Mouse (Mus musculus): ENCODE data around the gene Slc17a8.
"Not testable (repeated sequence)": the region's sequence is repeated elsewhere in the genome, so short reads cannot be mapped to it uniquely, and the experiment has no call there.

Gene Slc17a8

DNA sequence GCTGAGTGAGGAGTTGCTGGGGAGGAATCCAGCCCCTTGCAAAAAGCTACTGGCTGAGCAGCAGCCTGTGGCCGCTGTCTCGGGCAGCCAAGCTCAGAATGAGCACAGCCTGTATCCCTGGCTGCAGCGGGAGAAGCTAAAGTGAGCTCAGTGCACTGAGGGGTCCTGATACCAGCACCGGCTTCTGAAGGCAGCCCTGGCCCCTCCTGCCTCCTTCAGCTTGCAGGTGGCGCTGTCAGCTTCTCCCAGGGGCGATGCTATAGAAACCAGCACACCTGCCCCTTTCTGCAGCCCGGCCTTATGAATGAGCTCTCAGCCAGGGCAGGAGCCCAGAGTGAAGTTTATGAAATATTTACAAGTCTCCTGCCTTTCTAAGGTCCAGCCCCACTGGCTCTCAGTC, at the start of gene Slc17a8:
Slc17a8 (minus strand) TSS at position 125 of the 400 bp plus-strand sequence.
- in situ Hi-C loops (cut with MboI, MseI) = no loop called here

DNA sequence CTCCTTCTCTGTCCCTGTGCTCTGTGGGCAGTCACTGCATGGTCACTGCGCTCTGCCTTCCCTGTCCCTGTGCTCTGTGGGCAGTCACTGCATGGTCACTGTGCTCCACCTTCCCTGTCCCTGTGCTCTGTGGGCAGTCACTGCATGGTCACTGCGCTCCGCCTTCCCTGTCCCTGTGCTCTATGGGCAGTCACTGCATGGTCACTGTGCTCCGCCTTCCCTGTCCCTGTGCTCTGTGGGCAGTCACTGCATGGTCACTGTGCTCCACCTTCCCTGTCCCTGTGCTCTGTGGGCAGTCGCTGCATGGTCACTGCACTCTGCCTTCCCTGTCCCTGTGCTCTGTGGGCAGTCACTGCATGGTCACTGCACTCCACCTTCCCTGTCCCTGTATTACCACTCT, 49.3 kb upstream of the Slc17a8 start:
- in situ Hi-C loops (cut with MboI, MseI) = not testable (repeated sequence)

DNA sequence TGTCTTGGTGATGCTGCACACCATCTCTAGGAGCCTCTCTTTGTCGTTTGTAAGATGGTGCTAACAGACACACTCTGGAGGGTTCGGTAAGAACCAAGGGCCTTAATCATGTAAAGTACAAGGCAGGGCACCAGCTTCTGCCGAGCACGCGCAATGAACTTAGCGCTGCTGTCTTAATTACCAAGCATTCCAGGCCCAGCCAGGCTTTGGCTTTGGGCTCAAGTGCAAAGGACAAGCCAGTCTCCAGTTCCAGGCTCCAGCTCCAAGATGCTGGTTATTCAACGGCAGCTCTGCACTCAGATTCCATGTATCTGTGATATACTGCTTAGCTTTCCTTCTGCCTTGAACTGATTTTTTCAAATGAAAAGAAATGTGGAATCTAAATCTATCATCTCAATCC, 46.5 kb upstream of the Slc17a8 start:
- in situ Hi-C loops (cut with MboI, MseI) = no loop called here

DNA sequence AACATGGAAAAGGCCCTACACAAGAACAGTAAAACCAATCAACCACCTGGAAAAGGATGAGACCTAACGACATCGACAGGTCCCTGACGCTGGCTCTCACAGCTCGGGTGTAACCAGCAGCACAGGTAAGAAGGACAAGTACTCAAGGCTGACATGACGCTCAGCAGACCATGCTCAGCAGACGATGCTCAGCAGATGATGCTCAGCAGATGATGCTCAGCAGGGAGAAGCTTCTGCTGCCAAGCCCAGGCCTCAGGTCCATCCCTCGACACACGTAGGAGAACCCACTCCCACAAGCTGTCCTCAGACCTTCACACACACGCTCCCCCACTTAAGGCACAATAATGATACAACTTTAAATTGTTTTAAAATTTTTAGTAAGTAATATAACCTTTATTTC, 44.6 kb upstream of the Slc17a8 start:
- in situ Hi-C loops (cut with MboI, MseI) = no loop called here

DNA sequence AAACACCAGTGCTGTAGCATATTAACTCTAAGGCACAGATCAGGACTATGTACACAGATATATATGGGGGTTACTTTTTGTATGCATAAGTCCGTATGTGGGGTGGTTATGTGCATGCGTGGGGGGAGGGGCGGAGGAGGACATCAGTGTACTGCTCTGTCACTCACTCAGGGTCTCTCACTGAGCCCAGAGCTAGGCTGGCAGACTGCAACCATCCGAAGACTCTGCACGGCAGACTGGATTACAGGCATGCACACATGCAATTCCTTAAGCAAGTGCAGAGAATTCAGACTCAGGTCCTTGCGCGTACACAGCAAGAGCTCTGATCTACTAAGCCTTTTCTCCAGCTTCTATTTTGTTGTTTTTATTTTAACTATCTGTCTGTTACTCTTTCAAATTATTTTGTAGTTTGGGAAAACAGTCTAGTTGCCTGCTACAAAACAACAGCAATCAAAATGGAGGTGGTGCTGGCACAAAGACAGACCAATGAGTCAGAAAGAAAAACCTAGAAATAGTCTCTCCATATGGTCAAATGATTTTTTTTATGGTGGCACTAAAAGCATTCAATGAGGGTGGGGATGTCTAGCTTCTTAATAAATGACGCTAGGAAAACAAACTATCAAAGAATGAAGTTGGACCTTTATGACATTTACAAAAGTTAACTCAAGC, 44.1 kb upstream of the Slc17a8 start:
- in situ Hi-C loops (cut with MboI, MseI) = no loop called here

DNA sequence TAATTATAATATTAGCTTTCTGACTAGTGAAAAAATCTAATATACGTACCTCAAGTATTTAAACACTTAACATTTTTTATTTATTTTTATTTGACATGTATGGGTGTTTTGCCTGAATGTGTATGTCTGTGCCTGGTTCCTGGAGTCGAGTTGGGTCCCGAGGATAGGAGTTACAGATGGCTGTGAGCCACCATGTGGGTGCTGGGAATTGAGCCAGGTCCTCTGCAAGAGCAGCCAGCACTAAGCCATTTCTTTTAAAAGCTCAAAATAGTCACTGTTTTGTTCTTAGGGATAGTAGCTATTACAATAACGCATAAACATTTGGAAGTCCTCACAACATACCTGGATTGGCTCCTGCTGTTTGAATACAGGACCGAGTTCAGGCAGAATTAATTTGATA, 35.3 kb upstream of the Slc17a8 start:
- in situ Hi-C loops (cut with MboI, MseI) = no loop called here

DNA sequence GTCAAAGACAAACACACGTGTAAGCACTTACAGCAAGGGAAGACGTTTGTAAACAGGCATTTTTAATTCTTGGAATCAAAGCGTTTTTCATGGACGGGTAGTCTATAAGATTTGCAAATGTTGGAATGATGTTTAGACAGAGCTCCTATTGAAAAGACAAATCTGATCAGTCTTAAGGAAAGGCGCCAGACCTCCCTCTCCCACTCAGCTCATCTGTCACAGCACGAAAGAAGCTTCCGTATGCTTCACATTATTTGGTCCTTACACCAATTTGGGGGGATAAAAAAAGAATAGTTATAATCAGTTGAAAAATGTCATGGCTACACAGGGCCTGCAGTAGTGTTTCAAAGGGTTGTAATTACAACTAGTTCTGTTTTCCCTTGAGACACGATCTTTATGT, 31.9 kb upstream of the Slc17a8 start:
- in situ Hi-C loops (cut with MboI, MseI) = no loop called here

DNA sequence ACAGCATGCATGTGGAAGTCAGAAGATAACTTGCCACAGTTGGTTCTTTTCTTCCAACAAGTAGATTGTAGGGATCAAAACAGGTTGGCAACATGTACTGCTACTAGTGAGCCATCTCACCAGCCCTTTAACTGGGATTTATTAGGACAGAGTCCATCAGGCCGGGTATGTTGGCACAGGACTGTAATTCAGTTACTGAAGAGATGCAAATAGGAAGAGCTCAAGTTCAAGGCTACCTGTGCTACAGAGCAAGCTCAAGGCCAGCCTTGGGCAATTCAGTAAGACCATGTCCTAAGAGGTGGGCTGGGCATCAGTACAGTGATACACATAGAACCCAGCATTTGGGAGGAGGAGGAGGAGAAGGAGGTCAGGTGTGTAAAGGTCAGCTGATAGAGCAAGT, 30.6 kb upstream of the Slc17a8 start:
- in situ Hi-C loops (cut with MboI, MseI) = no loop called here

DNA sequence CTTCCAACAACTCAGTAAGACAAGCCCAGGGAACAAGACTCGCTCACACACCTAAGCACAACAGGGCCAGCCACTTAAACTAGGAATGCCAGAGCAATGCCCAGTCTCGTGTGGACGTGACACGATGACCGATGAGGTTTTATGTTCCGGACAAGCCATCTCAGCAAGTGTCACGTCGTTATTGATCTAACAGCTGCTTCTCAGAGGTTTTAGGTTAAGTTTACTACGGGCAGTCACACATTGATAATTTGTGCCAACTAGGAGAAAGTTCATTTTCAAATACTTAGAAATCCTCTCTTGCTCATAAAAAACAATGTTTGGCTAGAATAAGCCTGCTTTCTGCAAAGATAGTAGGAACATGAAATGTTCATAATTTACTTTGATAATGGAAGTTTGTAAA, 25.9 kb upstream of the Slc17a8 start:
- in situ Hi-C loops (cut with MboI, MseI) = no loop called here

DNA sequence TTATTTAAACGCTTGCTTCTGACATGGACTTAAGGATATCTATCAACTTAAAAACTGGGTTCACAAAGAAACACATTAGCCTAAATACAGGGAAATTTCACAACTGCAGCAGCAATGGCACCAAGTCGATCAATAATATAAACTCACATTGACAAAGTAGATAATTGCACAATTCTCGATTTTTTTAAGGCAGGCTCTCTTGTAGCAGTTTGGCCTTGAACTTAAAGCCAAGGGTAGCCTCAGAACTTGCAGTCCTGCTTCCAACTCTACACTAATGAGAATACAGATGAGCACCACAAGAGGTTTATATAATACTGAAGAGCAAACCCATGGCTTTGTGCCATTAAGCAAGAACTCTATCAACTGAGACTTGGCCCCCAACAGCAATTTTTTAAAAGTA, 15.9 kb upstream of the Slc17a8 start:
- in situ Hi-C loops (cut with MboI, MseI) = no loop called here

DNA sequence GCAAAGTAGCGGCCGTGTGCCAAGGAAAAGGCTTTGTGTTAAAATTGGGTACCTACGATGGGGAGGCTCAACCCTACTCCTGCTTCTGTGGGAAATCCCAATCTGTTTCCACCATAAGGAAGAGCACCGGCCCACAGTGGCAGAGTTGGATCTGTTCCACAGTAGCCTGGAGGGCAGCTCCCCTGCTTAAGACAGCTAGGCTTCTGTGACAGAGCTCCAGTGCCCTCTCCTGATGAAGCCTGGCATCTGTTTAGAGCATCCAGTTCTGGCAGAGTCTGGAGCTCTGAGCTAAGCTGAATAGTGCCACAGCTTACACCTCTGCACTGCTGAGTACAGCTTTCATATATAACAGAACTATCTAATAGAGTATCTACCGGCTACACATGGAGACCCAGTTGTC, 14.0 kb upstream of the Slc17a8 start:
- in situ Hi-C loops (cut with MboI, MseI) = no loop called here

DNA sequence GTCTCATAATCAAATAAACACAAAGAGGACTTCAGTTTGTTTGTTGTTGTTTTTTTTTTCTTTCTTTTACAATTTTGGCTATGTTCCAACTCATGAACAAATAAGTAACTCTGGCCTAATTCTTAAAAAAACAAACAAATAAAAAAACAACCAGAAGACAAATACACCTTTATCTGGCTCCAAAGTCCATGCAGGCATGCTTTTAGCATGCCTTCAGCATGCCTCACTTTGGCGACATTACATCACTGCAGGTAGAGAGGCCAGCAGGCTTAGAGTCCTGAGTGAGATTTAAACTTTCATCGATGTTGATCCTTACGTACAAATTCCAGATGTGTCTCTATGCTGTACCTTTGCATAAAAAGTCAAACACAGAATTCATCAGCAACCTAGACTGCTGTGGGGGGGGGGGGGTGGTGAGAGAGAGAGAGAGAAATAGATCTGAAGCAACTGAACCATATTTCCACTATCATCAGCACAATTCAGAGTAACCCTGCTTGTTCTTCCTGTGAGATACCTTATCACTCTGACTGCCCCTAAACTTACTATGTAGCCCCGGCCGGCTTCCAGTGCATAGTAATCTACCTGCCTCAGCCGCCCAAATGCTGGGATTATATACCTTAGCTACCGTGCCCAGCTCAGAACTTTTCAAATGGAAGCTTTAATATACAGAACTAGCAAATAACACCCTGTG, 12.8 kb upstream of the Slc17a8 start:
- in situ Hi-C loops (cut with MboI, MseI) = loop anchor here (5.0 kb wide), 3 partner anchors 172 to 892 kb away; no protein-coding TSS in a partner anchor

DNA sequence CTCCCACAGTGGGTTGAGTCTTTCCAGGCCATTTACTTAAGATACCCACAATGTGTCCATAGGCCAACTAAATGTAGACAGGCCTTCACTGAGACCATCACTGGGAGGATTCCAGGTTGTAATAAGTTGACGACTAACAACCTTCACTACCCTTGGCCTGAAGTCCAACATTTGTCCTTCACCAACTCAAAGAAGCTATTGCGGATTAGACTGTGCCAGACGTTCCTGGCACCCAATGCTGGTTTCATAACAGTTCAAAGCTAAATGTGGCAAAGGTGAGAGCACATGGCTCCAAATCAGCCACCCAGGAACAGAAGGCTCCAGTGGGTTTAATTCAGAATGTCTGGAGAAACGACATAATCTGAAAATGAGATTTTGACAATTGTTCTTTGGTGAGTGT, 12.1 kb upstream of the Slc17a8 start:
- in situ Hi-C loops (cut with MboI, MseI) = loop anchor here (5.0 kb wide), 3 partner anchors 171 to 891 kb away; no protein-coding TSS in a partner anchor

DNA sequence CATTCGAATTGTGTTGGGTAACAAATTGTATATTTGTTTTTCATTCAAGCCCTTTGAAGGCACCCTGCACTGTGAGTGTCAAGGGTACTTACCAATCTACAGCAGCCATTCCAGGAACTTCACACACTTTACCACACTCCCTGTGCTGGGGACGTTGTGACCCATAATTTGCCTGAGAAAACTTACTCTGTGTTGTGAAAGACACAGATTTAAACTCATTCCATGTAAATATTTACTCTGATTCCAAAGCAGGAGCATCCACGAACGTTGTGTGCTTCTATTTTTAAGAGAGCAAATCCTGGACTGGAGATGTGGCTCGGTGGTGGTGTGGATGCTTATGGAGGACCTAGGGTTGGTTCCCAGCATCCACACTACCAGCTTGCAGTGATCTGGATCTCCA, 10.8 kb upstream of the Slc17a8 start:
- in situ Hi-C loops (cut with MboI, MseI) = loop anchor here (5.0 kb wide), 3 partner anchors 170 to 890 kb away; no protein-coding TSS in a partner anchor

DNA sequence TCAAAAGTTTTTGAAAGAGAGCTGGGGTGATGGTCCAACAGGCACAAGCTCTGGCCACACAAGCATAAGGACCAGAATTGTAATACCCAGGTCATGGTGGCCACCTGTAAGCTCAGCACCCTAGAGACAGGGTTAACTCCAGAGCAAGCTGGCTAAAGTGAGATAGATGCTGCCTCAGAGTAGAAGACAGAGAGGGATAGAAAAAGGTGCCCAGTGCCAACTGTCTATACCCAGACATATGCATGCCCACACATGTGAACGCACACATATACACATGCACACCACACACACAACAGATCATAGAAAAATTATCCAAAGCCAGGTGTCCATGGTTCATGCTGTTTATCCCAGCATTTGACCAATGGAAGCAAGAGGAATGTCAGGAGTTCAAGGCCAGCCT, 9.5 kb upstream of the Slc17a8 start:
- in situ Hi-C loops (cut with MboI, MseI) = loop anchor here (5.0 kb wide), 3 partner anchors 168 to 888 kb away; no protein-coding TSS in a partner anchor

DNA sequence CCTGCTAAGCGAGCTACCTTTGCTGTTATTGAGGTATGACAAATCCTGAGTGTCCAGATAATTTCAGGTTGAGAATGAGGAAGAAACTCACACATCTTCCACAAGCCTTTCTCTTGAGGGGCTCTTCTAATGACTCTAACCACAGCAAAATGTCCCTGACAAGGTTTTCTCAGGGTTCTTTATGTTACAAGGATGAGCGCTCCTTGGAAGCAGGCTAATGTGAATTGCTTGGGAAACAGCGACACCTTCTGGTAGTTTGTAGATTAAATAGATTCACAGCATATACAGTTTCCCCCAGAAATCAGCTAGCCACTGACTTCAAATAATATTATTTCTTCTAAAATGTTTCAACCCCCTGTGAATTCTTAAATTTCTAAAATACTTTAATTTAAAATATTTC, 9.0 kb upstream of the Slc17a8 start:
- in situ Hi-C loops (cut with MboI, MseI) = loop anchor here (5.0 kb wide), 3 partner anchors 168 to 888 kb away; no protein-coding TSS in a partner anchor

DNA sequence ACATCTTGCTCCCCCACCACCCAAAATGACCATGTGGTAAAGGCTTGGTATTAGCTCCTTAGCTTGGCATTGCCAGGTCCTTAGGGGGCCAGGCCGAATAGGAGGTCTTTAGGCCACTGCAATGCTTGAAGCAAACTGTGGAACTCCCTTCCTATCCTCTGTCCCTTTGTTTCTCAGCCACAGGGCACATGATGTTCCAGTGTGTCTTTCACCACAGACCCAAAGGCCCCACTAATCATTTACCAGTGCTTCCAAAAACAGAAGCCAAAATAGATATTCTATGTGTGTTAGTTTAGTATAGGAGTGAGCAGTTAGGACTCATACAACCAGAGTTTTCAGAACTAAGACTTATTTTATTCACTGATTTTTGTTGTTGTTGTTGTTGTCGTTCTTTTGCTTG, 5.7 kb upstream of the Slc17a8 start:
- in situ Hi-C loops (cut with MboI, MseI) = loop anchor here (5.0 kb wide), 2 partner anchors 39 to 164 kb away; no protein-coding TSS in a partner anchor

DNA sequence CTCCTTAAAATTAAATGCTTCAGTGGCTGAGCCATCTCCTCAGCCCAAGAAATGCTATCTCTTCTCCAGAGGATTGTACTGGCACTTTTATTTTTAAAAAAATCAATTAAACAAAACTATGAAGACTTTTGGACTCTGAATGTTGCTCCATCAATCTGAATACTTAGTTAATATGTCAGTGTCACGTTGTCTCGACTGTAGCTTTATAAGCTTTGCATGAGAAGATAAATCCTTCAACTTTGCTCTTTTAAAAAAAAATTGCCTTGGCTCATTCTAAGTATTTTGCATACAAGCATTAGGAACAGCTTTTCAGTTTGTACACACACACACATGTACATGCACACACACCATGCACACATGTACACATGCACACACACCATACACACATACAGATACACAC, 3.1 kb upstream of the Slc17a8 start:
- in situ Hi-C loops (cut with MboI, MseI) = no loop called here

DNA sequence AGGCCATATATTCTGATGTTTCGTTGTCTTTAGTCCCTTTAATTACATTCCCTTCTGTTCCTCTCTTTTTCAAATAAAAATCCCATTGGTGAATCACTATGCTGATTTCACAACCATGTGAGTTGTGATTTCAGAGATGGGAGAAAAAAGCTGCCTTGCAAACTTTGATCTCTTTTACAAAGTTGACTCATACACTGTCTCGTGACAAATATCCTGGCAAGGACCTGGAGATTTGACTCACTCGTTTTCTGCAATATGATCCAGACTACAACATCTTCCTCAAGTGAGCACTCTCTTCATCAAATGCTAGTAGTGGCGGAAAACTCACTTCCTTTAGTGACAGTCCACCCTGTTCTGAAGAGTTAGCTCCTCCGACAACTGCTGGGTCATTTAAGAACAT, 21.7 kb downstream of the Slc17a8 start:
- in situ Hi-C loops (cut with MboI, MseI) = no loop called here

DNA sequence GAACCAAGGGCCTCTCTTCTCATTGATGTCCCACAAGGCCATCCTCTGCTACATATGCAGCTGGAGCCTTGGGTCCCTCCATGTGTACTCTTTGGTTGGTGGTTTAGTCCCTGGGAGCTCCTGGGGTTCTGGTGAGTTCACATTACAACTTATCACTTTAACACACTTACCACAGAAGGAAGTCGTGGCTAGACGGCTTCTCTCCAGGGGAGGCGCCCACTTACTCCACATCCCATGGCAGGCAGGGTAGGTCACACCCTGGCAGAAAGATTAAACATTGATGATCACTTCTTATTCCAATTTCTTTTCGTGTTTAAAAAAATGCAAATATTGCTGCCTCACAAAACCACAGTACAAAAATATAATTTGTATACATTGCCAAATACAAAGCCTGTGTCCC, 23.8 kb downstream of the Slc17a8 start:
- in situ Hi-C loops (cut with MboI, MseI) = no loop called here

DNA sequence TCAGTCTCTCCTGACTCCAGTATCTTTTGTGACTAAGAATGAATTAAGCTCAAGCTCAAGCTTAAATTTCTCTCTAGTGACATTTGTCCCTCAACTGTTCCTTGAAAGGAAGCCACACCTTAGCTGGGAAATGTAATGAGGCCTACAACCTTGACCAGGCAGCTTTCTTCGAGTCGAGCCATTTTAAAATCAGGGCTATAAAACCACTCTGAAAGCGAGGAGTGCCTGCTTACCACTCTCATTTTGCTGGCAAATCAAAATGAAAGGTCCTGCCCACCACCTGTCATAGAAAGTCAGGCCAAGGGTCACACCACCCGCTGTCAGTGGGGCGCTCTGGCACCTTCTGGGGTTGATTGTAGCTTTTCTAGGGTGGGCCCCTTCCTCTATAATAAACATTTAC, 25.1 kb downstream of the Slc17a8 start:
- in situ Hi-C loops (cut with MboI, MseI) = no loop called here

DNA sequence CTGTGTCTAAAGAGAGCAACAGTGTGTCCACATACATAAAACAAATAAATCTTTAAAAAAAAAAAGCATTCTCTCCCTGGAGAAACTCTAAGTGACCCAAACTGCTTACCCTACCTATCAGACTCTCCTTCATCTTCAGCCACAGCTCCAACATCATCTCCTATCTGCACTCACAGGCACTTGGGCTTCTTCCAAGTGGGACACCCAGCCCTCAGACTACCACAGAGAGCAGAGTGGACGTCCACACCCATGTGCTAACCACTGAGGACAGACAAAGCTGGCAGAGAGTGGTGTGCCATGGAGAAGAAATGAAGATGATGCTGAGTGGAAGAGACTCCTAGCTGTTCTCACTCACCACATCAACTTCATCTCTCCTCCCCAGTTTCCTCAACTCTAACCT, 25.5 kb downstream of the Slc17a8 start:
- in situ Hi-C loops (cut with MboI, MseI) = no loop called here

DNA sequence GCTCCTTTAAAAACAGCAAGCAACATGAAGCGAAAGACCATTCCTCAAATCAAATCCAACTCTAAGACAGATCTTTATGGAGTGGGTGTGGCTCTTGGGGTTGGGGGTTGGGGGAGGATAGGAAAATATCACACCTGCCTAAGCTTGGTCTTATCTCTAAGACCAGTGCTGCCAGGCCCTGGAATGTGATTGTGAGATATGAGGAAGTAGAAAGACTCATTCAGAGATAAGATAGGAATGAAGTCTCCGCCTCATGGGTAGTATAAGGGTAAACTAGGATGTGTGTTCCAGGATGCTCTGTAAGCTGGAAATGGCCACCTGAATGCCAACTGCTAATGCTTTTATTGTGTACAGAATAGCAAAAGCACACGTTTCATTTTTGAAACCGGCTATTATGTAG, 26.7 kb downstream of the Slc17a8 start:
- in situ Hi-C loops (cut with MboI, MseI) = no loop called here
